Mouse (Mus musculus): Measurements from ENCODE around the gene Adamtsl1. TPM values are rescaled to one million over a fixed set of nuclear protein-coding genes. Genes with fewer than 3 reads are reported as not detected.

Gene Adamtsl1
- total and polyA plus RNA-seq, 3 experiments = 0.05 TPM; not detected in 2

GRCm38 (mm10) chr4:85782511-85782910 is 268.5 kb downstream of the Adamtsl1 start:
- Histone ChIP-seq H3K36me3 (replicated peaks) (no peaks in the 10 kb centered on the region), H3K4me3 (ENCODE audit: low read depth, low read length) (no peak overlapping the region), H3K9me3 (replicated peaks) (no peaks in the 10 kb centered on the region), H3K4me1 (ENCODE audit: insufficient read depth, low read depth, low read length) (no peaks in the 10 kb centered on the region), H3K27me3 (ENCODE audit: insufficient read depth, low read length) (peaks cover 5% of the 10 kb centered on the region)
- TF ChIP-seq CTCF (IDR thresholded peaks at IDR 0.05; ENCODE audit: low read depth, low read length) (no peak), GATA1 (IDR thresholded peaks at IDR 0.05; ENCODE audit: borderline replicate concordance, low read length) (no peak), GATA2 (IDR thresholded peaks at IDR 0.05; ENCODE audit: borderline replicate concordance, low read depth, low read length) (no peak), POLR2AphosphoS5 (IDR thresholded peaks at IDR 0.05; ENCODE audit: insufficient replicate concordance, low read depth, low read length) (no peak), TAL1 (conservative IDR thresholded peaks at IDR 0.05; ENCODE audit: low read depth, low read length) (no peak)
- DNase-seq (ENCODE audit: low spot score) (no peak), ATAC-seq (ENCODE audit: extremely low read depth, insufficient number of reproducible peaks, low FRiP score, poor library complexity, severe bottlenecking) (no peak)

- no peak for ATAC-seq (ENCODE audit: extremely low read depth, insufficient number of reproducible peaks, low FRiP score, poor library complexity, severe bottlenecking)
These were observed 269.9 kb downstream of the Adamtsl1 start for GRCm38 (mm10) chr4:85783768-85784379.

GRCm38 (mm10) chr4:85784428-85784827 is 270.5 kb downstream of the Adamtsl1 start:
- peaks cover 5% of the 10 kb centered on the region for H3K27me3 ChIP-seq (ENCODE audit: insufficient read depth, low read length)
- ATAC-seq (ENCODE audit: extremely low read depth, insufficient number of reproducible peaks, low FRiP score, poor library complexity, severe bottlenecking) = no peak
- TF ChIP-seq POLR2AphosphoS5 (IDR thresholded peaks at IDR 0.05; ENCODE audit: insufficient replicate concordance, low read depth, low read length) (no peak), GATA2 (IDR thresholded peaks at IDR 0.05; ENCODE audit: borderline replicate concordance, low read depth, low read length) (no peak), CTCF (IDR thresholded peaks at IDR 0.05; ENCODE audit: low read depth, low read length) (no peak), TAL1 (conservative IDR thresholded peaks at IDR 0.05; ENCODE audit: low read depth, low read length) (no peak), GATA1 (IDR thresholded peaks at IDR 0.05; ENCODE audit: borderline replicate concordance, low read length) (no peak)

More at GRCm38 (mm10) chr4:85783768-85784379, 269.9 kb downstream of the Adamtsl1 start:
- no peak for DNase-seq (ENCODE audit: low spot score)
- no peak overlapping the region for H3K4me3 ChIP-seq (ENCODE audit: low read depth, low read length)
- H3K27me3 ChIP-seq (ENCODE audit: insufficient read depth, low read length) = peaks cover 5% of the 10 kb centered on the region
- TF ChIP-seq CTCF (IDR thresholded peaks at IDR 0.05; ENCODE audit: low read depth, low read length) = no peak
- TF ChIP-seq GATA2 (IDR thresholded peaks at IDR 0.05; ENCODE audit: borderline replicate concordance, low read depth, low read length) = no peak
- no peak for TF ChIP-seq TAL1 (conservative IDR thresholded peaks at IDR 0.05; ENCODE audit: low read depth, low read length)
- no peak for TF ChIP-seq GATA1 (IDR thresholded peaks at IDR 0.05; ENCODE audit: borderline replicate concordance, low read length)
- no peak for TF ChIP-seq POLR2AphosphoS5 (IDR thresholded peaks at IDR 0.05; ENCODE audit: insufficient replicate concordance, low read depth, low read length)
- no peaks in the 10 kb centered on the region for H3K9me3 ChIP-seq (replicated peaks)
- H3K4me1 ChIP-seq (ENCODE audit: insufficient read depth, low read depth, low read length) = no peaks in the 10 kb centered on the region
- no peaks in the 10 kb centered on the region for H3K36me3 ChIP-seq (replicated peaks)

GRCm38 (mm10) chr4:85790226-85790625 is 276.3 kb downstream of the Adamtsl1 start:
- H3K4me3 ChIP-seq (ENCODE audit: low read depth, low read length) = no peak overlapping the region
- no peaks in the 10 kb centered on the region for H3K9me3 ChIP-seq (replicated peaks)
- no peak for DNase-seq (ENCODE audit: low spot score)
- TF ChIP-seq GATA2 (IDR thresholded peaks at IDR 0.05; ENCODE audit: borderline replicate concordance, low read depth, low read length) = no peak
- TF ChIP-seq GATA1 (IDR thresholded peaks at IDR 0.05; ENCODE audit: borderline replicate concordance, low read length) = no peak
- TF ChIP-seq POLR2AphosphoS5 (IDR thresholded peaks at IDR 0.05; ENCODE audit: insufficient replicate concordance, low read depth, low read length) = no peak
- no peak for TF ChIP-seq TAL1 (conservative IDR thresholded peaks at IDR 0.05; ENCODE audit: low read depth, low read length)
- TF ChIP-seq CTCF (IDR thresholded peaks at IDR 0.05; ENCODE audit: low read depth, low read length) = no peak
- peaks cover 5% of the 10 kb centered on the region for H3K27me3 ChIP-seq (ENCODE audit: insufficient read depth, low read length)
- H3K4me1 ChIP-seq (ENCODE audit: insufficient read depth, low read depth, low read length) = no peaks in the 10 kb centered on the region
- no peak for ATAC-seq (ENCODE audit: extremely low read depth, insufficient number of reproducible peaks, low FRiP score, poor library complexity, severe bottlenecking)
- no peaks in the 10 kb centered on the region for H3K36me3 ChIP-seq (replicated peaks)

More at GRCm38 (mm10) chr4:85784428-85784827, 270.5 kb downstream of the Adamtsl1 start:
- Histone ChIP-seq H3K9me3 (replicated peaks) (no peaks in the 10 kb centered on the region), H3K4me3 (ENCODE audit: low read depth, low read length) (no peak overlapping the region), H3K4me1 (ENCODE audit: insufficient read depth, low read depth, low read length) (no peaks in the 10 kb centered on the region), H3K36me3 (replicated peaks) (no peaks in the 10 kb centered on the region)
- no peak for DNase-seq (ENCODE audit: low spot score)

- Histone ChIP-seq H3K36me3 (replicated peaks) (no peaks in the 10 kb centered on the region), H3K9me3 (replicated peaks) (no peaks in the 10 kb centered on the region), H3K4me3 (ENCODE audit: low read depth, low read length) (no peak overlapping the region), H3K4me1 (ENCODE audit: insufficient read depth, low read depth, low read length) (no peaks in the 10 kb centered on the region), H3K27me3 (ENCODE audit: insufficient read depth, low read length) (no peaks in the 10 kb centered on the region)
- DNase-seq (ENCODE audit: low spot score) (peak; percentile 31), ATAC-seq (ENCODE audit: extremely low read depth, insufficient number of reproducible peaks, low FRiP score, poor library complexity, severe bottlenecking) (peak; percentile 68)
- TF ChIP-seq GATA1 (IDR thresholded peaks at IDR 0.05; ENCODE audit: borderline replicate concordance, low read length) (no peak), GATA2 (IDR thresholded peaks at IDR 0.05; ENCODE audit: borderline replicate concordance, low read depth, low read length) (no peak), CTCF (IDR thresholded peaks at IDR 0.05; ENCODE audit: low read depth, low read length) (peak; percentile 87), POLR2AphosphoS5 (IDR thresholded peaks at IDR 0.05; ENCODE audit: insufficient replicate concordance, low read depth, low read length) (no peak)
These were observed 287.8 kb downstream of the Adamtsl1 start for GRCm38 (mm10) chr4:85801805-85802204.

- DNase-seq (ENCODE audit: low spot score) (no peak), ATAC-seq (ENCODE audit: extremely low read depth, insufficient number of reproducible peaks, low FRiP score, poor library complexity, severe bottlenecking) (no peak)
- H3K27me3 ChIP-seq (ENCODE audit: insufficient read depth, low read length) = no peaks in the 10 kb centered on the region
- H3K4me3 ChIP-seq (ENCODE audit: low read depth, low read length) = no peak overlapping the region
- no peaks in the 10 kb centered on the region for H3K9me3 ChIP-seq (replicated peaks)
- H3K4me1 ChIP-seq (ENCODE audit: insufficient read depth, low read depth, low read length) = no peaks in the 10 kb centered on the region
- TF ChIP-seq TAL1 (conservative IDR thresholded peaks at IDR 0.05; ENCODE audit: low read depth, low read length) (no peak), GATA1 (IDR thresholded peaks at IDR 0.05; ENCODE audit: borderline replicate concordance, low read length) (no peak)
- H3K36me3 ChIP-seq (replicated peaks) = no peaks in the 10 kb centered on the region
These were observed 300.4 kb downstream of the Adamtsl1 start for GRCm38 (mm10) chr4:85814418-85814817.

Measured in G1E (cell line).